Mouse (Mus musculus) bone marrow macrophage, adult 2 months (primary cell): ENCODE data around the gene Tbc1d8.

Source experiments
- CTCF ChIP-seq: IDR thresholded peaks from 2 replicates; pipeline ENCODE4 v1.5.1; 2012; ENCODE audit warnings: low read depth, mild to moderate bottlenecking, low read length, moderate library complexity
- POLR2A ChIP-seq: IDR thresholded peaks from 2 replicates; pipeline ENCODE4 v1.6.1; 2012; ENCODE audit warnings: mild to moderate bottlenecking, low read depth, low read length, borderline replicate concordance

DNA sequence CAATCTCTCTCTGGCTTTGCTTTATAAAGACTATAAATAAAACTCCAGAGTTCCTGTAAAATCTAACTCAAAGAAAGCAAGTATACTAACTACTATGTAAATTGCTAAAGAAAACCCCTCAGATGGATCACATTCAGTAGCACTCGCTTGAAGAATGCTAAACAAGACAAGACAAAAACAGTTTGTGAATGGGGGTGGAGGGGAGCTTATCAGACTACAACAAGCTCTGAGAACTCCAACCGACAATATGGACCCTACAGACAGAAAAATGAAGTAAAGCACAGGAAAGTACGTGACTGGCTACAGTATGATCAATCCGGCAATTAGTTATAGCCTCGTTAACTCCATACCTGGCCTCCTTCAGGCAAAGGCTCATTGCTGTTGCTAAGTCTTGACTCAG lies 18.1 kb downstream of the Tbc1d8 start:
- TF ChIP-seq CTCF: no peak
- TF ChIP-seq POLR2A: no peak
